In genomic region chr9:68958919-68959318, GRCm38 (mm10) we compare ENCODE assay signal across 21 mouse cellular contexts.
DNase-seq lines count a peak whose midpoint lies in the region; ATAC-seq and TF ChIP-seq lines count a peak whose summit lies in the region.
"Had no signal": no experiment of that assay in that cellular context is flagged by ENCODE, and none has a peak within 500 bp of the region (broad histone marks: within the 10 kb centered on the region; RNA-seq: fewer than 3 reads in every experiment).

No protein-coding gene starts in this region.

- peak; percentile 16 to 32 for DNase-seq in lung, adult 18-20 months
- DNase-seq in lung, postnatal 4 days = no peak
- DNase-seq in lung, postnatal 36 days = peak; percentile 22
- DNase-seq in lung, postnatal 14 days = no peak
- DNase-seq in stomach, postnatal 0 days (ENCODE audit: low spot score) = peak; percentile 48
- no peak for DNase-seq in spleen, postnatal 4 days (ENCODE audit: low spot score in 2 of 2)
- no peak for DNase-seq in left cerebral cortex, adult 18-20 months (ENCODE audit: low spot score in 2 of 2)
- DNase-seq: adrenal gland, adult 2 months; adrenal gland, postnatal 25 days; cerebellum, adult 18-20 months; cerebellum, adult 9-11 months; cerebellum, postnatal 36 days; gastrocnemius, postnatal 14 days; heart, adult 2 months; heart, postnatal 14 days had no signal

- no peaks in the 10 kb centered on the region for H3K27me3 ChIP-seq in stomach, embryonic 14.5 days (ENCODE audit: control insufficient read depth, insufficient read depth, low read length)
- no peaks in the 10 kb centered on the region for H3K27me3 ChIP-seq in stomach, postnatal 0 days (ENCODE audit: control insufficient read depth, insufficient read depth, low read length)
- H3K27me3 ChIP-seq: heart, embryonic 15.5 days had no signal

- no peak overlapping the region for H3K27ac ChIP-seq in stomach, embryonic 14.5 days (ENCODE audit: low read length)
- H3K27ac ChIP-seq in stomach, postnatal 0 days (replicated peaks) = no peak overlapping the region
- H3K27ac ChIP-seq: embryonic facial prominence, embryonic 13.5 days; forebrain, embryonic 12.5 days; heart, adult 2 months; heart, embryonic 15.5 days had no signal

- no peak overlapping the region for H3K4me3 ChIP-seq in stomach, embryonic 14.5 days (ENCODE audit: low read depth, low read length)
- no peak overlapping the region for H3K4me3 ChIP-seq in stomach, postnatal 0 days (ENCODE audit: low read depth, low read length)
- H3K4me3 ChIP-seq: embryonic facial prominence, embryonic 13.5 days; forebrain, embryonic 12.5 days; heart, adult 2 months; heart, embryonic 15.5 days had no signal

- 0 out of 2 replicates have a peak, but pooled peaks cover 5% of the 10 kb centered on the region for H3K4me1 ChIP-seq in stomach, embryonic 14.5 days (ENCODE audit: control insufficient read depth, insufficient read depth, low read length)
- H3K4me1 ChIP-seq in stomach, postnatal 0 days (replicated peaks; ENCODE audit: control insufficient read depth, insufficient read depth) = no peaks in the 10 kb centered on the region; the same call in 1 of the 2 replicates
- H3K4me1 ChIP-seq: forebrain, embryonic 12.5 days had no signal

- H3K36me3 ChIP-seq in stomach, embryonic 14.5 days (ENCODE audit: control insufficient read depth, insufficient read depth, low read length) = no peaks in the 10 kb centered on the region
- H3K36me3 ChIP-seq in stomach, postnatal 0 days (ENCODE audit: control insufficient read depth, insufficient read depth, low read length) = no peaks in the 10 kb centered on the region; the same call in 1 of the 2 replicates
- H3K36me3 ChIP-seq: embryonic facial prominence, embryonic 13.5 days; forebrain, embryonic 12.5 days; heart, embryonic 15.5 days had no signal

- peak; percentile 81; the same call in 1 of the 2 replicates for ATAC-seq in stomach, embryonic 14.5 days (ENCODE audit: insufficient number of reproducible peaks, insufficient read depth, low FRiP score, low read depth)
- ATAC-seq in stomach, postnatal 0 days (ENCODE audit: low FRiP score, low TSS enrichment) = peak; percentile 84
- ATAC-seq: forebrain, embryonic 16.5 days had no signal

- 38% methylated on average over 5 of the region's 5 CpGs for WGBS in stomach, embryonic 14.5 days
- 47% methylated on average over 5 of the region's 5 CpGs for WGBS in stomach, postnatal 0 days

- TF ChIP-seq EP300 in stomach, postnatal 0 days (optimal IDR thresholded peaks at IDR 0.05) = no peak

- no peak for TF ChIP-seq CTCF in stomach, postnatal 0 days (IDR thresholded peaks at IDR 0.05; ENCODE audit: low read depth)

- H3K9me3 ChIP-seq in stomach, embryonic 14.5 days (ENCODE audit: control insufficient read depth, low read depth, low read length) = no peaks in the 10 kb centered on the region
- H3K9me3 ChIP-seq in stomach, postnatal 0 days (ENCODE audit: control insufficient read depth, low read length) = no peaks in the 10 kb centered on the region
- H3K9me3 ChIP-seq: embryonic facial prominence, embryonic 13.5 days; forebrain, embryonic 12.5 days; heart, embryonic 15.5 days had no signal

- H3K4me2 ChIP-seq in stomach, embryonic 14.5 days (replicated peaks; ENCODE audit: low read depth, low read length) = no peak overlapping the region
- no peak overlapping the region for H3K4me2 ChIP-seq in stomach, postnatal 0 days (replicated peaks; ENCODE audit: low read depth)
- H3K4me2 ChIP-seq: embryonic facial prominence, embryonic 13.5 days; forebrain, embryonic 12.5 days; heart, embryonic 11.5 days; heart, embryonic 15.5 days had no signal

- no peak overlapping the region for H3K9ac ChIP-seq in stomach, embryonic 14.5 days (replicated peaks; ENCODE audit: low read depth, low read length)
- H3K9ac ChIP-seq in stomach, postnatal 0 days (ENCODE audit: low read length) = no peak overlapping the region
- H3K9ac ChIP-seq: embryonic facial prominence, embryonic 13.5 days; forebrain, embryonic 12.5 days; heart, embryonic 15.5 days had no signal

Comparison
In these comparisons a context has a peak if more than half of its experiments do, and no peak if none do; other contexts are left out.
1. DNase-seq: peak in lung, adult 18-20 months (2 of 2), lung, postnatal 36 days (single experiment) and stomach, postnatal 0 days (single experiment); none in lung, postnatal 4 days (0 of 2), lung, postnatal 14 days (single experiment), spleen, postnatal 4 days (0 of 2) and left cerebral cortex, adult 18-20 months (0 of 2).